ENCODE assay signal across 10 mouse cellular contexts in genomic region chr11:59425671-59426101, GRCm38 (mm10). TPM values are rescaled to one million over a fixed set of nuclear protein-coding genes. Genes with fewer than 3 reads are reported as not detected.
A peak's percentile ranks its signal among the peaks of the same experiment; 100 is the strongest.
DNase-seq lines count a peak whose midpoint lies in the region; ATAC-seq lines count a peak whose summit lies in the region.
"Had no signal": no experiment of that assay in that cellular context is flagged by ENCODE, and none has a peak within 500 bp of the region (broad histone marks: within the 10 kb centered on the region; RNA-seq: fewer than 3 reads in every experiment).

No protein-coding gene starts in this region.

- H3K27me3 ChIP-seq in kidney, embryonic 15.5 days: no peaks in the 10 kb centered on the region
- H3K27me3 ChIP-seq in lung, embryonic 16.5 days (ENCODE audit: control insufficient read depth, insufficient read depth, low read depth, low read length): no peaks in the 10 kb centered on the region
- no peaks in the 10 kb centered on the region for H3K27me3 ChIP-seq in stomach, embryonic 15.5 days (replicated peaks)

- peaks cover 72% of the 10 kb centered on the region for H3K36me3 ChIP-seq in kidney, embryonic 15.5 days
- H3K36me3 ChIP-seq in lung, embryonic 16.5 days (ENCODE audit: control insufficient read depth, insufficient read depth, low read length): peaks cover 12% of the 10 kb centered on the region
- peaks cover 28% of the 10 kb centered on the region; the same call in 1 of the 2 replicates for H3K36me3 ChIP-seq in stomach, embryonic 15.5 days

- no peaks in the 10 kb centered on the region for H3K9me3 ChIP-seq in kidney, embryonic 15.5 days (replicated peaks)
- H3K9me3 ChIP-seq in lung, embryonic 16.5 days (ENCODE audit: control insufficient read depth, low read length): no peaks in the 10 kb centered on the region
- no peaks in the 10 kb centered on the region for H3K9me3 ChIP-seq in stomach, embryonic 15.5 days

- H3K27ac ChIP-seq in kidney, embryonic 15.5 days: no peak overlapping the region
- H3K27ac ChIP-seq in lung, embryonic 16.5 days (ENCODE audit: low read length): no peak overlapping the region
- H3K27ac ChIP-seq in stomach, embryonic 15.5 days: no peak overlapping the region; the same call in 1 of the 2 replicates

- H3K4me3 ChIP-seq in kidney, embryonic 15.5 days (replicated peaks): no peak overlapping the region
- H3K4me3 ChIP-seq in lung, embryonic 16.5 days (ENCODE audit: low read length): no peak overlapping the region
- no peak overlapping the region for H3K4me3 ChIP-seq in stomach, embryonic 15.5 days (replicated peaks)
- H3K4me3 ChIP-seq: erythroblast, embryonic 14.5 days; megakaryocyte, embryonic 14.5 days had no signal

- no peak overlapping the region for H3K4me2 ChIP-seq in kidney, embryonic 15.5 days
- no peak overlapping the region for H3K4me2 ChIP-seq in lung, embryonic 16.5 days (ENCODE audit: low read depth, low read length)
- no peak overlapping the region for H3K4me2 ChIP-seq in stomach, embryonic 15.5 days

- H3K4me1 ChIP-seq in kidney, embryonic 15.5 days: no peaks in the 10 kb centered on the region
- H3K4me1 ChIP-seq in lung, embryonic 16.5 days (replicated peaks; ENCODE audit: control insufficient read depth, insufficient read depth, low read length): no peaks in the 10 kb centered on the region; the same call in 1 of the 2 replicates
- H3K4me1 ChIP-seq in stomach, embryonic 15.5 days: no peaks in the 10 kb centered on the region

- 52% methylated on average over 7 of the region's 7 CpGs for WGBS in kidney, embryonic 15.5 days
- WGBS in lung, embryonic 16.5 days: 53% methylated on average over 7 of the region's 7 CpGs
- 58% methylated on average over 7 of the region's 7 CpGs for WGBS in stomach, embryonic 15.5 days

- H3K9ac ChIP-seq in kidney, embryonic 15.5 days: no peak overlapping the region
- no peak overlapping the region for H3K9ac ChIP-seq in lung, embryonic 16.5 days (ENCODE audit: low read length)
- H3K9ac ChIP-seq in stomach, embryonic 15.5 days: no peak overlapping the region

- ATAC-seq in kidney, embryonic 15.5 days (replicated peaks; ENCODE audit: low FRiP score): no peak
- ATAC-seq in common myeloid progenitor, adult 5-6 weeks (replicated peaks; ENCODE audit: low read depth, poor library complexity, severe bottlenecking): peak; percentile 60
- peak; percentile 36; the same call in 1 of the 2 replicates for ATAC-seq in lung, embryonic 16.5 days (ENCODE audit: low read depth)
- ATAC-seq in stomach, embryonic 15.5 days (ENCODE audit: insufficient read depth, low FRiP score, low read depth): 0 out of 2 replicates have a peak, but pooled peaks have one; percentile 7

- DNase-seq in kidney, postnatal 10 days: peak; percentile 53
- peak; percentile 19 for DNase-seq in MN1 (ENCODE audit: low spot score)
- DNase-seq in urinary bladder, postnatal 25 days (ENCODE audit: low spot score): no peak
- no peak for DNase-seq in layer of hippocampus, adult 9-10 months (ENCODE audit: low spot score)

RNA-seq across cellular contexts. Expression of gene Jmjd4, which starts 24.2 kb away (rescaled TPM):
- 13.7 and 13.9 TPM in 2 replicates for polyA plus RNA-seq in kidney, embryonic 15.5 days (2015; fragmentation: Nextera tagmentation; extraction: Ambion mirVana)
- total RNA-seq in common myeloid progenitor, adult 5-6 weeks (2017): 4.4 and 8.4 TPM in 2 replicates
- polyA plus RNA-seq in lung, embryonic 16.5 days (2015; fragmentation: Nextera tagmentation; extraction: Ambion mirVana): 9.8 and 10.3 TPM in 2 replicates
- polyA plus RNA-seq in stomach, embryonic 15.5 days (2015; fragmentation: Nextera tagmentation; extraction: Ambion mirVana): 10.5 and 11.0 TPM in 2 replicates

RNA-seq across cellular contexts. Expression of gene Snap47, which starts 25.3 kb away (rescaled TPM):
- 111 and 112 TPM in 2 replicates for polyA plus RNA-seq in kidney, embryonic 15.5 days (2015; fragmentation: Nextera tagmentation; extraction: Ambion mirVana)
- total RNA-seq in common myeloid progenitor, adult 5-6 weeks (2017): 8.2 and 8.5 TPM in 2 replicates
- polyA plus RNA-seq in lung, embryonic 16.5 days (2015; fragmentation: Nextera tagmentation; extraction: Ambion mirVana): 92.9 and 94.0 TPM in 2 replicates
- 88.7 and 91.0 TPM in 2 replicates for polyA plus RNA-seq in stomach, embryonic 15.5 days (2015; fragmentation: Nextera tagmentation; extraction: Ambion mirVana)

RNA-seq across cellular contexts. Expression of gene Zfp867, which starts 46.6 kb away (rescaled TPM):
- polyA plus RNA-seq in kidney, embryonic 15.5 days (2015; fragmentation: Nextera tagmentation; extraction: Ambion mirVana): 7.1 and 8.2 TPM in 2 replicates
- 2.5 and 3.0 TPM in 2 replicates for total RNA-seq in common myeloid progenitor, adult 5-6 weeks (2017)
- polyA plus RNA-seq in lung, embryonic 16.5 days (2015; fragmentation: Nextera tagmentation; extraction: Ambion mirVana): 7.8 and 10.0 TPM in 2 replicates
- polyA plus RNA-seq in stomach, embryonic 15.5 days (2015; fragmentation: Nextera tagmentation; extraction: Ambion mirVana): 6.0 and 6.6 TPM in 2 replicates
- polyA plus RNA-seq: erythroblast, embryonic 14.5 days had no signal

RNA-seq across cellular contexts. Expression of gene Prss38, which starts 50.2 kb away (rescaled TPM):
- polyA plus RNA-seq in kidney, embryonic 15.5 days (2015; fragmentation: Nextera tagmentation; extraction: Ambion mirVana): not detected in 2 replicates
- total RNA-seq in common myeloid progenitor, adult 5-6 weeks (2017): not detected in 2 replicates
- polyA plus RNA-seq in lung, embryonic 16.5 days (2015; fragmentation: Nextera tagmentation; extraction: Ambion mirVana): not detected in 2 replicates
- polyA plus RNA-seq in stomach, embryonic 15.5 days (2015; fragmentation: Nextera tagmentation; extraction: Ambion mirVana): 0.10 TPM in 1 of 2 replicates, not detected in the other
- polyA plus RNA-seq: erythroblast, embryonic 14.5 days had no signal

Comparison
In these comparisons a context has a peak if more than half of its experiments do, and no peak if none do; other contexts are left out.
1. DNase-seq: peak in kidney, postnatal 10 days (single experiment) and MN1 (single experiment); none in urinary bladder, postnatal 25 days (single experiment) and layer of hippocampus, adult 9-10 months (single experiment).